Mouse (Mus musculus) midbrain, embryonic 16.5 days (tissue): ENCODE measurements around the gene Rnase10. TPM values are rescaled to one million over a fixed set of nuclear protein-coding genes. Genes with fewer than 3 reads are reported as not detected.
"Not testable (repeated sequence)": the region's sequence is repeated elsewhere in the genome, so short reads cannot be mapped to it uniquely, and the experiment has no call there.

ENCODE experiments used
- ATAC-seq: fragments of 200-750 bp; cut with Nextera tagmentation; 2 replicates; pipeline ENCODE4 v1.8.0; 2017; ENCODE audit warnings: moderate TSS enrichment
- H3K27ac ChIP-seq: fragments of 300-500 bp; sonication (generic); 2 replicates; pipeline ENCODE4 v1.5.1; 2014; ENCODE audit warnings: mild to moderate bottlenecking, low read length, mixed read lengths
- H3K27me3 ChIP-seq: fragments of 300-500 bp; sonication (generic); 2 replicates; pipeline ENCODE4 v1.6.1; 2014; ENCODE audit warnings: low read depth, low read length, mixed read lengths; ENCODE audit not compliant: control insufficient read depth, insufficient read depth
- H3K36me3 ChIP-seq: fragments of 300-500 bp; sonication (generic); 2 replicates; pipeline ENCODE4 v1.6.1; 2014; ENCODE audit warnings: mild to moderate bottlenecking, low read length, moderate library complexity, mixed read lengths; ENCODE audit not compliant: control insufficient read depth, insufficient read depth
- H3K4me1 ChIP-seq: fragments of 300-500 bp; sonication (generic); 2 replicates; pipeline ENCODE4 v1.6.1; 2014; ENCODE audit warnings: mild to moderate bottlenecking, low read length, mixed read lengths; ENCODE audit not compliant: control insufficient read depth, insufficient read depth
- H3K4me2 ChIP-seq: fragments of 300-500 bp; sonication (generic); 2 replicates; pipeline ENCODE4 v1.6.1; 2014; ENCODE audit warnings: mild to moderate bottlenecking, low read length, mixed read lengths
- H3K4me3 ChIP-seq: fragments of 300-500 bp; sonication (generic); 2 replicates; pipeline ENCODE4 v1.5.1; 2014; ENCODE audit warnings: low read depth, mild to moderate bottlenecking, low read length, moderate library complexity, mixed read lengths
- H3K9ac ChIP-seq: fragments of 300-500 bp; sonication (generic); 2 replicates; pipeline ENCODE4 v1.6.1; 2014; ENCODE audit warnings: low read depth, low read length, mixed read lengths
- H3K9me3 ChIP-seq: fragments of 300-500 bp; sonication (generic); replicated peaks from 2 replicates; pipeline ENCODE4 v1.6.1; 2014; ENCODE audit warnings: mild to moderate bottlenecking, low read length, mixed read lengths; ENCODE audit not compliant: control insufficient read depth, poor library complexity, severe bottlenecking
- WGBS: fragments of 180-500 bp; shearing (Covaris S2); extraction: QIAGEN DNeasy Blood & Tissue Kit; methylation state at CpG from one replicate; pipeline ENCODE4 v1.1.7; 2014; 5-methylcytosine and 5-hydroxymethylcytosine counted together
- polyA plus RNA-seq: library from polyadenylated mRNA; unstranded; fragments of >200 nt; fragmentation: Nextera tagmentation; extraction: Ambion mirVana; gene quantifications from 2 replicates; pipeline ENCODE4 v1.2.1, GENCODE M21; 2015

The Rnase10 gene
- polyA plus RNA-seq, 1 experiment from 2014 or later = not detected

DNA sequence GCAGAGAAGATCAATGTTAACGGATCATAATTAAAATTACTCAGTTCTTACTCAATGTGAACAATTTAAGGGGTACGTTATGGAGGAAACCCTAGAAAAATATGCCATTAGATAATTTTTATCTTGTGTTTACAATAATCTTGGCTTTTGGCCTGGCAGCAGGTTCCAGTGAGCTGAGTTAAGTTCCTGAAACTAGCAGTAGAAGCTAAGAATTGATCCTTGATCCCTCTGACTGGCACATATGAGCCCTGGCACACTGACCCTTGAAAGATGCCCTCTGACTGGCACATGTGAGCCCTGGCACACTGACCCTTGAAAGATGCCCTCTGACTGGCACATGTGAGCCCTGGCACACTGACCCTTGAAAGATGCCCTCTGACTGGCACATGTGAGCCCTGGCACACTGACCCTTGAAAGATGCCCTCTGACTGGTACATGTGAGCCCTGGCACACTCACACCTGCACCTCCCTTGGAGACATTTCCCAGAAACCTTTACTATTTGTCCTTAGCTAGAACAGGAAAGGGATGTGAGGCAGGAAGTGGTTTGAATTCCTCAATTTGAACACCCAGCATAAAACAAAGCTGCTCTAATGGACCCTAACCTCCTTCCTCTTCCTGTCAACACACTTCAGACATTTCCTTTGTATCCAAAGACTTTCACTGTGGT lies 9.4 kb upstream of the Rnase10 start:
- H3K27ac ChIP-seq = no peak overlapping the region
- no peaks in the 10 kb centered on the region for H3K36me3 ChIP-seq
- H3K27me3 ChIP-seq = no peaks in the 10 kb centered on the region
- H3K9me3 ChIP-seq = no peaks in the 10 kb centered on the region
- no peak overlapping the region for H3K4me2 ChIP-seq
- 86% methylated on average over 2 of the region's 2 CpGs for WGBS
- no peak for ATAC-seq
- no peak overlapping the region for H3K9ac ChIP-seq
- no peaks in the 10 kb centered on the region for H3K4me1 ChIP-seq
- no peak overlapping the region for H3K4me3 ChIP-seq

DNA sequence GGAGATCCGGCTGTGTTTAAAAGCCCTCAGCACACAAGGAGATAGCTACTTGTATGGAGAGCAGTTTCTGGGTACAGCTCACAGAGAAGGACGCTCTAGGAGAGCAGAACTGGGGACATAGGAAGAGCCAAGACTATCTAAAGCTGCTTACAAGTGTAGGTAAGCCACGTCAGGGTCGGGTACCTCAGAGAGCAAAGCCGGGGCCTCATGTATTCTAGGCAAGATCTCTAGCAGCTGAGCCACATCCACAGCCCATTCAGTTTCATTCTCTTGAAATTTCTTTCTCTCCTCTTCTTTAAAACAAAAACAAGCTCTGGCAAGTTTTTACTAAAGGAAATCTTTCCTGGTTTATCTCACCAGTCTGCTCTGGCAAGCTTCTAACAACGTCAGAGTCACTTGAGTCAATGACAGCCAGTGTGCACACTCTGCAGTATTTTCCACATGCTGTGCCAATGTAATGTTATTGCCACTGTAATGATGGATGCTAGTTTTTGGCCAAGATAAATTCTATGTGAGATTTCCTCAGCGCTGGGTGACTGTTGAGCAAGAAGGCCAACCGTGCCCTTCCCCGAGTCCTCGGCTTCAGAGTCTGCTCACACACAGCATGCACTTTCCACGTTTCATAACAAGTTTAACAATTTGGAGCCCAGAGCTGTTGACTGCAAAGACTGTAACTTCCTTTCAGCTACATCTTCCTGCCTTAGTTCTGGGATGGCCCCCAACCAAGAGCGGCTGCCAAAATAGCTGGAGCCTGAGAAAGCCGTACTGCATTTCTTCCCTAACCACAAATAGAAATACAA lies 563 bp downstream of the Rnase10 start:
- Histone ChIP-seq H3K27ac (no peak overlapping the region), H3K27me3 (no peaks in the 10 kb centered on the region), H3K4me3 (no peak overlapping the region), H3K9ac (no peak overlapping the region), H3K36me3 (no peaks in the 10 kb centered on the region), H3K4me2 (no peak overlapping the region), H3K4me1 (no peaks in the 10 kb centered on the region), H3K9me3 (no peaks in the 10 kb centered on the region)
- 84% methylated on average over 13 of the region's 13 CpGs for WGBS
- ATAC-seq = no peak

DNA sequence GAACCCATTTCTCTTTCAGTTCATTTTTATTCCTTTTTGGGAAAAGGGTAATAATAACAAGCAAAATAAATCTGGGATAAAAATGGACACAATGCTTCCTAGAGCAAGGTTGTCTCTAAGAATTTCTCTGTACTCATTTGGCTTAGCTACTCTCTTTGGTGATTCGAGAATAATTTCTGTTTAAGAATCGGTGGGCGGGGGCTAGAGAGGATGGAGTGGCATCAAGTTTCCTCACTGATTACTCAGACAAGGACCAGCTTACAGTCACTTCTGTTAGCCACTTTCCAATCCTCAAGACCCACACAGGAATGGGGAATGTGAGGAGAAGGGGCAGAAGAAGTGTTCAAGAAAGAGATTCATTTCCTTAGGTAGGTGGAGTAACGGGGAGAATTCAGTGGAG lies 1.2 kb downstream of the Rnase10 start:
- Histone ChIP-seq H3K9me3 (no peaks in the 10 kb centered on the region), H3K4me2 (no peak overlapping the region), H3K4me3 (no peak overlapping the region), H3K27ac (no peak overlapping the region), H3K36me3 (no peaks in the 10 kb centered on the region), H3K27me3 (no peaks in the 10 kb centered on the region), H3K4me1 (no peaks in the 10 kb centered on the region), H3K9ac (no peak overlapping the region)
- WGBS = 89% methylated on average over 4 of the region's 4 CpGs
- ATAC-seq = no peak

DNA sequence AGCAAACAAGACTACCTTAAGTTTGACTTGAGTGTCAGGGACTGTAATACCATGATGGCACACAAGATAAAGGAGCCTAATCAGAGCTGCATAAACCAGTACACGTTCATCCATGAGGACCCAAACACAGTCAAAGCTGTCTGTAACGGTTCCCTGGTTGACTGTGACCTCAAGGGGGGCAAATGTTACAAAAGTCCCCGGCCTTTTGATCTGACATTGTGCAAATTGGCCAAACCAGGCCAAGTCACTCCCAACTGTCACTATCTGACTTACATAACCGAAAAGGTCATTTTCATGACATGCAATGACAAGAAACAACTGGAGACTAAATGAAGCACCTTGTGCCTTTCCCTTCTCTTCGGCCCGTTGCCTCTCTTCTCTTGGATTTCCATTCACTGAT lies 2.0 kb downstream of the Rnase10 start:
- Histone ChIP-seq H3K27me3 (no peaks in the 10 kb centered on the region), H3K27ac (no peak overlapping the region), H3K9ac (no peak overlapping the region), H3K4me1 (no peaks in the 10 kb centered on the region), H3K9me3 (no peaks in the 10 kb centered on the region), H3K4me3 (no peak overlapping the region), H3K36me3 (no peaks in the 10 kb centered on the region), H3K4me2 (no peak overlapping the region)
- WGBS = 91% methylated on average over 6 of the region's 6 CpGs
- ATAC-seq = no peak

DNA sequence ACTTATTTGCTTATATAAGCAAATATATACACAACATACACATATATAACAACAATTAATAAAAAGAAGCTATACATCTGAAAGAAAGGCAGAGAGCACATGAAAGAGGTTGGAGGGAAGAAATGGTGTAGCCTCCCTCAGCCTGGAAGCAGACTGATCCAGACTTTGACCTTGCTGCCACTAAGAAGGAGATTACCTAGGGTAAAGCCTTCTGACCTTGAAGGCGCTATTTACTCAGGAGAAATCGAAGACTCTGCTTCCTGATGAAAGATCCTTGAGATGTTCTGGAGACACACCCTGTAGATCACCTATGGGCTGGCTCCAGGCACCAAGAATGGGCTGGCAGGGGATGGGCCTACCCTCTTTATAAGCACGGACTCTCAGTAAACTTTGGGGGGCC lies 7.2 kb downstream of the Rnase10 start:
- H3K9me3 ChIP-seq, H3K36me3 ChIP-seq, H3K27ac ChIP-seq, H3K4me2 ChIP-seq, H3K4me3 ChIP-seq, ATAC-seq, H3K4me1 ChIP-seq, H3K9ac ChIP-seq, H3K27me3 ChIP-seq: not testable (repeated sequence)
- 85% methylated on average over 3 of the region's 3 CpGs for WGBS

DNA sequence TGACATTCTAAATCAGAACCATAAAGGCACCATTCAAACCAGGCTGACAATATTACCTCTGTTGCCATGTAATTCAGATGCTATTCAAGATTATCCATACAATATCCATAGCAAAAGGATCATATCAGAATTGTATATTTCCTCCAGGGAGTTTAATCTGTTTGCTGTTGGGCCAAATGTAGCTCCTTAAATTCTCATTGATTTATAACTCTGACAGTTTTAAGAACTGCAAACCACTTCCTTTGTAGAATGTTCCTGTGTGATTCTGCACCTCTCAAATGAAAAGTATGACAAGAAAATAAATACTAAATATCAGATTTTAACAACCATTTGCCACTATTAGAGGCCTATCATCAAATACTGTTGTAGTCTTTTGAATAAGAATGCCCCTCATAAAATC lies 8.2 kb downstream of the Rnase10 start:
- H3K4me1 ChIP-seq = no peaks in the 10 kb centered on the region
- no peaks in the 10 kb centered on the region for H3K36me3 ChIP-seq
- H3K9ac ChIP-seq = no peak overlapping the region
- H3K4me3 ChIP-seq = no peak overlapping the region
- H3K27ac ChIP-seq = no peak overlapping the region
- no peak overlapping the region for H3K4me2 ChIP-seq
- H3K27me3 ChIP-seq = no peaks in the 10 kb centered on the region
- ATAC-seq = no peak
- no peaks in the 10 kb centered on the region for H3K9me3 ChIP-seq

DNA sequence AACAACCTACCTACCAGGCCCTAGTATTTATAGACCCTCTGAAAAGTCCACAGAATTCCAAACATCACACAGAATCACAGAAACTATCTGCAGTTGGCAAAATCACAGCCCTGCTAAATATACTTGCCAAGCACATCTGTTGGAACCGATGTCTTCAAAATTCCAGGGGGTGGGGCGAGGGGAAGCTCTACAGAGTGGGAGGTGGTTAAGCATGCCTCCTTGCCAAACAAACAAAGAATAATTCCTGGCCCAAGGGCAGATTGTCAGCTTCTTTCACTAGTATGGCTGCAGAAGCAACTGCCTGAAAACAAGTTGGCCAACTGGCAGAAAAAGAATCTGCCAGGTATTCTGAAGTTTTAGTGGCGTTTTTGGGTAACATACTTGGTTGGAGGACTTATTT lies 9.7 kb downstream of the Rnase10 start:
- no peak overlapping the region for H3K9ac ChIP-seq
- 82% methylated on average over 3 of the region's 3 CpGs for WGBS
- H3K9me3 ChIP-seq = no peaks in the 10 kb centered on the region
- no peak overlapping the region for H3K4me2 ChIP-seq
- no peak for ATAC-seq
- no peaks in the 10 kb centered on the region for H3K27me3 ChIP-seq
- H3K4me1 ChIP-seq = no peaks in the 10 kb centered on the region
- no peaks in the 10 kb centered on the region for H3K36me3 ChIP-seq
- no peak overlapping the region for H3K4me3 ChIP-seq
- no peak overlapping the region for H3K27ac ChIP-seq

DNA sequence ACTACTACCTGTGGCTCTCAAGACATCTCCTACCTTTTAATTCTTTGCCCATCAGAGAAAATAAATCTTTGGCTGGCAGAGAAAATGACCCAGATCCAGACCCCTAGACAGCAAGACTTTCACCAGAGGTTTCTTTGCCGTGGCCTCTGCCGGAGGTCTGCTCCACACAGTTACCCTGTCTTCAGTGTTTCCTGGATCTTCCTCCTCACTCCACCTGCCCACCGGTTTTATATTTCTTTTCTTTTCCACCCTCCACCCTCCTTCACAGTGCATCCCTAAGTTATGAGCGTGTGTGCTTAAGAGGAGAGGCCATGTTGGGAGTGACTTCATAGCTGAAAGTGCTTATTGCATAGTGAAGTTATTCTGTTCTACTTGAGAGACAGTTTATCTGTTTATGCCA lies 15.9 kb downstream of the Rnase10 start:
- Histone ChIP-seq H3K4me1 (no peaks in the 10 kb centered on the region), H3K9me3 (no peaks in the 10 kb centered on the region), H3K27ac (no peak overlapping the region), H3K4me2 (no peak overlapping the region), H3K36me3 (no peaks in the 10 kb centered on the region), H3K9ac (no peak overlapping the region), H3K27me3 (no peaks in the 10 kb centered on the region), H3K4me3 (no peak overlapping the region)
- ATAC-seq = no peak
- WGBS = 90% methylated on average over 4 of the region's 4 CpGs

DNA sequence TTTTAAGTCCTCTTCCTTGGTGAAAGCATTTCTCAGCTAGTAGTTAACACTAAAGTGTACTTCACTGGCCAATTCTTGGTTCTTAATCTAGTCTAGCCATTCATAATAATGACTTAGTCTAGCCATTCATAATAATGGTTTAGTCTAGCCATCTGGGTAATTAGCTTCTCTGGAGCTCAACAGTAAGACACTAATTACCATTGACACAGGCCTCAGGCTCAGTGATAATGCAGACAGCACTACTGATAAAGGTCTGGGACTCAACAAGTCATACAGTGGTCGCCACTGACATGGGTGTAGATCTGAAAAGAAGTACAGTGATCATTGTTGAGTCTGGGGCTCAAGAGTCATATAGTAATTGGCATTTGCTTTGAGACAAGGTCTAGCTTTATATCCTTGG lies 17.3 kb downstream of the Rnase10 start:
- Histone ChIP-seq H3K27me3 (no peaks in the 10 kb centered on the region), H3K36me3 (no peaks in the 10 kb centered on the region), H3K9ac (no peak overlapping the region), H3K4me2 (no peak overlapping the region), H3K4me3 (no peak overlapping the region), H3K27ac (no peak overlapping the region), H3K4me1 (no peaks in the 10 kb centered on the region), H3K9me3 (no peaks in the 10 kb centered on the region)
- 84% methylated on average over 1 of the region's 1 CpGs for WGBS
- no peak for ATAC-seq
